Mouse (Mus musculus): ENCODE results near the gene Rpl5. TPM values are rescaled to one million over a fixed set of nuclear protein-coding genes. Genes with fewer than 3 reads are reported as not detected.

The Rpl5 gene
- polyA plus RNA-seq, 1 experiment from 2014 or later: 102 TPM

DNA sequence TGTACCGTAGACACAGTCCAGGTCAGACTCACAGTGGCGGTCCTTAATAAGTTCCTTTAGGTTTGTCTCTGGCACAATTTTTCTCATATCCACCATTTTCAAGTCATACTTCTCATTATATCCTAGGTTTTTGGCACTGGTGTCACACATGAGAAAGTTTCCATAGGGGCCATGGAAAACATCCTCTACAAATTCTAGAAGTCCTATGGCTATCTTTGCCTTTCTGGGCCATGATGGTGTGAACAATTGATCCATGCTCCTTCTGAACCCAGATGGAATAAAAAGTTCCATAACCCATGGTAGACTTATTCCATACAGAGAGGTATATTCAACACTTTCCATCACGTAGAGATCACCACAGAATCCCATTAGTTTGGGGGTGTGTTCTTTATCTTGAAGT lies 9.4 kb downstream of the Rpl5 start:
- Histone ChIP-seq H3K4me2 (no peak overlapping the region), H3K27me3 (replicated peaks; ENCODE audit: control insufficient read depth, insufficient read depth, low read length) (no peaks in the 10 kb centered on the region), H3K4me3 (ENCODE audit: low read depth, low read length) (no peak overlapping the region), H3K9me3 (ENCODE audit: control insufficient read depth, low read length) (no peaks in the 10 kb centered on the region), H3K36me3 (ENCODE audit: control insufficient read depth, insufficient read depth, low read length) (peaks cover 29% of the 10 kb centered on the region), H3K4me1 (replicated peaks; ENCODE audit: control insufficient read depth, insufficient read depth, low read length) (no peaks in the 10 kb centered on the region), H3K9ac (ENCODE audit: low read depth, low read length) (no peak overlapping the region), H3K27ac (ENCODE audit: low read depth, low read length) (no peak overlapping the region)
- ATAC-seq (replicated peaks; ENCODE audit: low FRiP score): no peak; the same call in 1 of the 2 replicates
- WGBS: 78% methylated on average over 3 of the region's 3 CpGs
- DNase-seq (ENCODE audit: low spot score): no peak

DNA sequence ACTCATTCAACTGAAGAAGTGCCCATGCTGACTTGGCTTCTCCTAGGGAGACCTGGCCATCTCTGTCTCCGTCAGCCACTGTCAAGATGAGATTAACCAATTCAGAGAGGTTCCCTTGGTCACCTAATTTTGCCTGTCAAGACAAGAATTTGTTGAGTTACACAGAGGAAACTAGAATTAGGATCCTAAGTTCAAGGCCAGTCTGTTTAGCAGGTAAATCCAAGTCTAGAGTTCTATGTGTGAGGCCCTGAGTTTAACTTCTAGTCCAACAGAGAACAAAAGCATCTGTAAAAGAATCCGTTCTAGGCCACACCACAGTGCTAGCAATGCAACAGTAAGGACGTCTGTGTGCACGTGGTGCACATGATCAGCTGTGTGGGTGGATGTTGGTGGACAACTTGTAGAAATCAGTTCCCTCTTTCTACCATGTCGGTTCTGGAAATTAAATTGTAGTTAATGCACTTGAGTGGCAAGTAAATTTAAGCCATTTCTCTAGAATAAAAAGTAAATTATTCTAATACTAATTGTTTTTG lies 9.8 kb downstream of the Rpl5 start:
- no peak overlapping the region for H3K4me3 ChIP-seq (ENCODE audit: low read depth, low read length)
- no peak overlapping the region for H3K4me2 ChIP-seq
- no peak overlapping the region for H3K27ac ChIP-seq (ENCODE audit: low read depth, low read length)
- no peak overlapping the region for H3K9ac ChIP-seq (ENCODE audit: low read depth, low read length)
- H3K27me3 ChIP-seq (replicated peaks; ENCODE audit: control insufficient read depth, insufficient read depth, low read length): no peaks in the 10 kb centered on the region
- H3K4me1 ChIP-seq (replicated peaks; ENCODE audit: control insufficient read depth, insufficient read depth, low read length): no peaks in the 10 kb centered on the region
- H3K36me3 ChIP-seq (ENCODE audit: control insufficient read depth, insufficient read depth, low read length): peaks cover 25% of the 10 kb centered on the region
- ATAC-seq (replicated peaks; ENCODE audit: low FRiP score): no peak
- DNase-seq (ENCODE audit: low spot score): no peak
- no peaks in the 10 kb centered on the region for H3K9me3 ChIP-seq (ENCODE audit: control insufficient read depth, low read length)
- 54% methylated on average over 5 of the region's 5 CpGs for WGBS

DNA sequence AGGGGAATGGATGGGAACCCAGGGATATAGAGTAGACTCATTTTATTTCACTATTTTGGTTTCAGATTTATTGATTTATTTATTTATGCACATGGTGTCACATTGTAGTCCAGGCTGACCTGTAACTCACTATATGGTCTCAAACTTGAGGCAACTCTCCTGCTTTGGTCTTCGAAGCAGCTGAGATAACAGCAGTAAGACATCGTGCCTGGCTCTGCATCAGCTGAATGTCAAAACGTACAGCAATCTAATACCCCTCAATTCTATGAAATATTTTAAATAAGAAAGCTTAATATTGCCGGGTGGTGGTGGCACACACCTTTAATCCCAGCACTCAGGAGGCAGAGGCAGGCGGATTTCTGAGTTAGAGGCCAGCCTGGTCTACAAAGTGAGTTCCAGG lies 10.7 kb downstream of the Rpl5 start:
- no peak for ATAC-seq (replicated peaks; ENCODE audit: low FRiP score)
- Histone ChIP-seq H3K36me3 (ENCODE audit: control insufficient read depth, insufficient read depth, low read length) (peaks cover 21% of the 10 kb centered on the region), H3K4me2 (no peak overlapping the region), H3K4me3 (ENCODE audit: low read depth, low read length) (no peak overlapping the region), H3K4me1 (replicated peaks; ENCODE audit: control insufficient read depth, insufficient read depth, low read length) (no peaks in the 10 kb centered on the region), H3K9me3 (ENCODE audit: control insufficient read depth, low read length) (no peaks in the 10 kb centered on the region), H3K27me3 (replicated peaks; ENCODE audit: control insufficient read depth, insufficient read depth, low read length) (no peaks in the 10 kb centered on the region), H3K9ac (ENCODE audit: low read depth, low read length) (no peak overlapping the region), H3K27ac (ENCODE audit: low read depth, low read length) (no peak overlapping the region)
- 81% methylated on average over 5 of the region's 5 CpGs for WGBS
- no peak for DNase-seq (ENCODE audit: low spot score)

DNA sequence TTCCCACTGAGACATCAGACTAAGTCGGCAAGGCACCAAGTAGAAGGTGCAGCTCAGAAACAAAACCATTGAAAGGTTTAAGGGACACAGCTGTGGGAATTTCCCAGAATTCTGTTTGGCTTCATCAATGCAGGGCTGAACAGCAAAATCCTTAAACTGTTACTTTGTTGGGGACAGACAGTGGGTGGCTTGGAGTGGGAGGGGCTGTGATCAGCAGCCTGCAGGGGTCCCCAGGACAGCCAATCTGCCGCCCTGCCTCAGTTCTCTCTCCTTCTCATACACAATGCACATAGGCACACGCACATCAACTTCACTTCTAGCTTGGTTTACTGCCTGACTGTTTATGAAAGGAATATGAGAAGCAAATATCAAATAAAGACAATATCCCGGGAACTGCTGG lies 15.0 kb downstream of the Rpl5 start:
- Histone ChIP-seq H3K4me1 (replicated peaks; ENCODE audit: control insufficient read depth, insufficient read depth, low read length) (no peaks in the 10 kb centered on the region), H3K4me2 (no peak overlapping the region), H3K36me3 (ENCODE audit: control insufficient read depth, insufficient read depth, low read length) (no peaks in the 10 kb centered on the region; the same call in 1 of the 2 replicates), H3K27ac (ENCODE audit: low read depth, low read length) (no peak overlapping the region), H3K9ac (ENCODE audit: low read depth, low read length) (no peak overlapping the region), H3K9me3 (ENCODE audit: control insufficient read depth, low read length) (no peaks in the 10 kb centered on the region), H3K27me3 (replicated peaks; ENCODE audit: control insufficient read depth, insufficient read depth, low read length) (no peaks in the 10 kb centered on the region), H3K4me3 (ENCODE audit: low read depth, low read length) (no peak overlapping the region)
- no peak for DNase-seq (ENCODE audit: low spot score)
- 63% methylated on average over 4 of the region's 4 CpGs for WGBS
- ATAC-seq (replicated peaks; ENCODE audit: low FRiP score): no peak

DNA sequence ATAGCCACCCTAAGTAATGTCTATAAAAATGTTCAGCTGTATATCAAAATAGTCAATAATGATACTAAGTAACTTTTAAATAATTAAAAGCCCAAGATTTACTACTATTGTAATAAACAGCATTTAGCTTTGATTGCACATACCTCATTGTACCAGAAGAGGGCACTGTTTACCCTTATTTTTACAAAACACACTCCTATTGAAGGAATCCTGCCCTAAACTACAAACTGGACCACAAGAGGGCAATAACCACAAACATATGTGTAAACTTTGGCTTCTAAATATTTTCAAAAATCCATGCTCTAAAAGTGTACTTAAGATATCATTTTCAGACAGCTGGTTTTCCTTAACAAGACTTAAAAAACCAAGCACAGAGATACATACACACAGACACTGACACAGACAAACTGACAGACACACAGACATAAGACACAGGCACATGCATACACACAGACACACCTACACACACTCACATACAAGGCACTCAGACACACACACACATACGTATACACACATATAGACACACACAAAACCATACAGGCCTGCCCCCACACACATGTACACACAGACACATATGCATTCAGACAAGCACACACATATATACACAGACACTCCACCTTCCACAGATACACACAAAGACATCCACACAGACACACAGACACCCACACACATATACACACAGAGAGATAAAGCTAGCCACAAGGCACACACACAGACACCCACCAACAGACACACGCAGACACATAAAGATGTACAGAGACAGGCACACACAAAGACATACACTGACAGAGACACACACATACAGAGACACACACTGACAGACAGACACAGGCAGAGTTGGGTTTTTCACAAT lies 21.3 kb downstream of the Rpl5 start:
- Histone ChIP-seq H3K27me3 (replicated peaks; ENCODE audit: control insufficient read depth, insufficient read depth, low read length) (no peaks in the 10 kb centered on the region), H3K4me1 (replicated peaks; ENCODE audit: control insufficient read depth, insufficient read depth, low read length) (no peaks in the 10 kb centered on the region; the same call in 1 of the 2 replicates), H3K36me3 (ENCODE audit: control insufficient read depth, insufficient read depth, low read length) (no peaks in the 10 kb centered on the region; the same call in 1 of the 2 replicates), H3K9me3 (ENCODE audit: control insufficient read depth, low read length) (no peaks in the 10 kb centered on the region), H3K4me2 (no peak overlapping the region), H3K27ac (ENCODE audit: low read depth, low read length) (no peak overlapping the region), H3K9ac (ENCODE audit: low read depth, low read length) (no peak overlapping the region), H3K4me3 (ENCODE audit: low read depth, low read length) (no peak overlapping the region)
- peak; percentile 58 for ATAC-seq (replicated peaks; ENCODE audit: low FRiP score)
- DNase-seq (ENCODE audit: low spot score): no peak
- WGBS: 78% methylated on average over 2 of the region's 2 CpGs

DNA sequence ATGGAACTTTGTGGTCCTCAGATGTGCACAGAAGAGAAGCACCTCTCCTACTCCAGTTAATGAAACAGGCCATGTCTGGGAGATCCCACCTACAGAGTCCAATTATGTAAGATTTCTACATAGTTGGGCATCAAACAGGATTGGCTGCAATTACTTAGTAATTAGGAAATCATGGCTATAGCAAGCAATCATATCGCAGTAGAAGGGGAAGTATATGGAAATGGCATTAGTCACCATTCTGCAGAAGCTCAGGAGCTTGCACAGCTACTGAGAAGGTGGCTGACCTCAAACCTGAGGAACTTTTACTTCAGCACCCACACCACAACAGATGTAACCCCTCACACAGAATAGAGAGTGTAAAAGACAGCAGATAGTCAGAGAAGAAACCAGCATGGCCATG lies 22.5 kb downstream of the Rpl5 start:
- Histone ChIP-seq H3K27me3 (replicated peaks; ENCODE audit: control insufficient read depth, insufficient read depth, low read length) (no peaks in the 10 kb centered on the region), H3K36me3 (ENCODE audit: control insufficient read depth, insufficient read depth, low read length) (no peaks in the 10 kb centered on the region; the same call in 1 of the 2 replicates), H3K4me2 (no peak overlapping the region; the same call in 1 of the 2 replicates), H3K9ac (ENCODE audit: low read depth, low read length) (no peak overlapping the region), H3K9me3 (ENCODE audit: control insufficient read depth, low read length) (no peaks in the 10 kb centered on the region), H3K4me3 (ENCODE audit: low read depth, low read length) (no peak overlapping the region), H3K4me1 (replicated peaks; ENCODE audit: control insufficient read depth, insufficient read depth, low read length) (no peaks in the 10 kb centered on the region; the same call in 1 of the 2 replicates), H3K27ac (ENCODE audit: low read depth, low read length) (no peak overlapping the region)
- DNase-seq (ENCODE audit: low spot score): no peak
- 76% methylated on average over 1 of the region's 1 CpGs for WGBS
- no peak for ATAC-seq (replicated peaks; ENCODE audit: low FRiP score)

DNA sequence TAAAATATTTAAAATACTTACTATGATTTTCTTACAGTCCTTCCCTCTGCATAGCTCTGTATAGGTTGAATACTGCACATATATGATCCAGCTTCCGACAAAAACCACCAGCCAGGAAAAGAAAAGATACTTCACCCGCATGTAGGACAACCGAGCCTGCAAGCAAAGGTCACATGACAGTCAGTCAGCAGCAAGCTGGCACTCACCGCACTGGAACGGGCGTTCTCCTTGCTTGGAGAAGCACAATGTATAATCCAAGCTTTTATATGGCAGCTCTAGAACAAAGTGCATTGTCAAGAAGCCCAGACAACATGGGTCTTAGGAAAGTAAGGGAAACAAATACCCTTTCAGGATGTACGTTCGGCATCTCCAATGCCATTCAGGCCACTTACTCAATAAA lies 24.3 kb downstream of the Rpl5 start:
- H3K36me3 ChIP-seq (ENCODE audit: control insufficient read depth, insufficient read depth, low read length): no peaks in the 10 kb centered on the region
- no peak overlapping the region for H3K9ac ChIP-seq (ENCODE audit: low read depth, low read length)
- WGBS: 86% methylated on average over 8 of the region's 8 CpGs
- no peak overlapping the region for H3K4me2 ChIP-seq
- no peaks in the 10 kb centered on the region for H3K9me3 ChIP-seq (ENCODE audit: control insufficient read depth, low read length)
- no peaks in the 10 kb centered on the region for H3K27me3 ChIP-seq (replicated peaks; ENCODE audit: control insufficient read depth, insufficient read depth, low read length)
- no peak overlapping the region for H3K27ac ChIP-seq (ENCODE audit: low read depth, low read length)
- ATAC-seq (replicated peaks; ENCODE audit: low FRiP score) (no peak), DNase-seq (ENCODE audit: low spot score) (no peak)
- H3K4me1 ChIP-seq (replicated peaks; ENCODE audit: control insufficient read depth, insufficient read depth, low read length): no peaks in the 10 kb centered on the region; the same call in 1 of the 2 replicates
- H3K4me3 ChIP-seq (ENCODE audit: low read depth, low read length): no peak overlapping the region

DNA sequence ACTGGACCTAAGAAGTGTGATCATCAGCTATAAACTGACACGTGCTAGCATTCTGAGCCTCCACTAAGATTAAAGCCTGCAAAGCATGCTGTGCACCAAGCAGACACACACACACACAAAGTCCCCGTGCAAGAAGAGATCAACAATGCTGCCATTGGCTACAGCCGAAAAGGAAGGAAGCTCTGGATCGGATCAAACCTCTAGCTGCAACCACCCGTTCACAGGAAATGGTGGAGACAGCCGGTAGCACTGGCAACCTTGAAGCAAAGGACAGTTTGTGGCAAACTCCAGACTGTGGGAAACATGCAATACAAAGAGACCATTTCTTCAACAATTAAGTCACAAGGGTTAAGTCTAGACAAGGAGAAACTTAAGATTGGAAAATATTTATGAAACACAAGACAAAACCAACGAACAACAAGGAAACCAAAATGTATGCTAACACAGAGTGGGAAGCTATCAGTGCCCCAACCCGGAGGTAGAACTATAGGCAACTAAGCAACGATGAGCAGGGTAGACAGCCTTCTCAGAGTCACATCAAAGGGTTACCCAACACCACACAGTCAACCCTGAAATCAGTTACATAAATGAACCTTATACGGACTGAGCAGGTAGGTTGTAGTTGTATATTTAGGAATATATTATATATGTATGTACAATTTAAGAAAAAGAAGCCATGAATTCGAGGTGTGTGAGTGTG lies 26.4 kb downstream of the Rpl5 start:
- Histone ChIP-seq H3K4me2 (no peak overlapping the region), H3K27me3 (replicated peaks; ENCODE audit: control insufficient read depth, insufficient read depth, low read length) (no peaks in the 10 kb centered on the region), H3K27ac (ENCODE audit: low read depth, low read length) (no peak overlapping the region), H3K4me1 (replicated peaks; ENCODE audit: control insufficient read depth, insufficient read depth, low read length) (no peaks in the 10 kb centered on the region; the same call in 1 of the 2 replicates), H3K36me3 (ENCODE audit: control insufficient read depth, insufficient read depth, low read length) (no peaks in the 10 kb centered on the region), H3K9me3 (ENCODE audit: control insufficient read depth, low read length) (no peaks in the 10 kb centered on the region), H3K4me3 (ENCODE audit: low read depth, low read length) (no peak overlapping the region), H3K9ac (ENCODE audit: low read depth, low read length) (no peak overlapping the region)
- ATAC-seq (replicated peaks; ENCODE audit: low FRiP score) (no peak), DNase-seq (ENCODE audit: low spot score) (no peak)
- WGBS: 48% methylated on average over 11 of the region's 11 CpGs
